Mouse (Mus musculus) stomach, embryonic 14.5 days (tissue): ENCODE measurements around the gene Tnfaip2. TPM values are rescaled to one million over a fixed set of nuclear protein-coding genes. Genes with fewer than 3 reads are reported as not detected.
A peak's percentile ranks its signal among the peaks of the same experiment; 100 is the strongest.

Experiments
- ATAC-seq: fragments of 200-750 bp; cut with Nextera tagmentation; 2 replicates; pipeline ENCODE4 v1.8.0; 2017; ENCODE audit warnings: low read depth, moderate TSS enrichment; ENCODE audit not compliant: insufficient number of reproducible peaks, insufficient read depth, low FRiP score
- H3K27ac ChIP-seq: fragments of 300-500 bp; sonication (generic); 2 replicates; pipeline ENCODE4 v1.5.1; 2014; ENCODE audit warnings: mild to moderate bottlenecking, low read length, moderate library complexity, mixed read lengths
- H3K27me3 ChIP-seq: fragments of 300-500 bp; sonication (generic); 2 replicates; pipeline ENCODE4 v1.6.1; 2014; ENCODE audit warnings: low read length, control low read depth, mixed read lengths; ENCODE audit not compliant: control insufficient read depth, insufficient read depth
- H3K36me3 ChIP-seq: fragments of 300-500 bp; sonication (generic); 2 replicates; pipeline ENCODE4 v1.6.1; 2014; ENCODE audit warnings: mild to moderate bottlenecking, control low read depth, low read length, moderate library complexity, mixed read lengths; ENCODE audit not compliant: control insufficient read depth, insufficient read depth
- H3K4me1 ChIP-seq: fragments of 300-500 bp; sonication (generic); 2 replicates; pipeline ENCODE4 v1.6.1; 2014; ENCODE audit warnings: low read length, control low read depth, mixed read lengths; ENCODE audit not compliant: control insufficient read depth, insufficient read depth
- H3K4me2 ChIP-seq: fragments of 300-500 bp; sonication (generic); replicated peaks from 2 replicates; pipeline ENCODE4 v1.6.1; 2014; ENCODE audit warnings: low read depth, low read length, control low read depth
- H3K4me3 ChIP-seq: fragments of 300-500 bp; sonication (generic); 2 replicates; pipeline ENCODE4 v1.5.1; 2014; ENCODE audit warnings: low read depth, low read length, control low read depth
- H3K9ac ChIP-seq: fragments of 300-500 bp; sonication (generic); replicated peaks from 2 replicates; pipeline ENCODE4 v1.6.1; 2014; ENCODE audit warnings: low read depth, mild to moderate bottlenecking, control low read depth, low read length, moderate library complexity, mixed read lengths
- H3K9me3 ChIP-seq: fragments of 300-500 bp; sonication (generic); 2 replicates; pipeline ENCODE4 v1.6.1; 2016; ENCODE audit warnings: low read depth, low read length, control low read depth; ENCODE audit not compliant: control insufficient read depth
- WGBS: fragments of 180-500 bp; shearing (Covaris S2); extraction: QIAGEN DNeasy Blood & Tissue Kit; methylation state at CpG from one replicate; pipeline ENCODE4 v1.1.7; 2014; 5-methylcytosine and 5-hydroxymethylcytosine counted together
- polyA plus RNA-seq: library from polyadenylated mRNA; unstranded; fragments of >200 nt; fragmentation: Nextera tagmentation; extraction: Ambion mirVana; gene quantifications from 2 replicates; pipeline ENCODE4 v1.2.1, GENCODE M21; 2014

Tnfaip2 gene
- polyA plus RNA-seq, 1 experiment from 2014 or later: 5.0 TPM

- Histone ChIP-seq H3K27me3 (0 out of 2 replicates have a peak, but pooled peaks cover 24% of the 10 kb centered on the region), H3K27ac (peak overlapping the region; percentile 33; the same call in 1 of the 2 replicates), H3K4me2 (no peak overlapping the region), H3K9ac (no peak overlapping the region), H3K36me3 (no peaks in the 10 kb centered on the region), H3K9me3 (no peaks in the 10 kb centered on the region), H3K4me3 (no peak overlapping the region), H3K4me1 (peaks cover 20% of the 10 kb centered on the region)
- WGBS: 39% methylated on average over 14 of the region's 14 CpGs
- ATAC-seq: no peak
Observed at GRCm38 (mm10) chr12:111430868-111431817, 11.1 kb upstream of the Tnfaip2 start.

GRCm38 (mm10) chr12:111432097-111432496, 10.2 kb upstream of the Tnfaip2 start:
- Histone ChIP-seq H3K9me3 (no peaks in the 10 kb centered on the region), H3K27ac (no peak overlapping the region), H3K36me3 (no peaks in the 10 kb centered on the region), H3K27me3 (0 out of 2 replicates have a peak, but pooled peaks cover 24% of the 10 kb centered on the region), H3K4me1 (peaks cover 20% of the 10 kb centered on the region), H3K4me3 (no peak overlapping the region), H3K4me2 (no peak overlapping the region), H3K9ac (no peak overlapping the region)
- no peak for ATAC-seq
- 30% methylated on average over 4 of the region's 4 CpGs for WGBS

- peak overlapping the region; percentile 13; the same call in 1 of the 2 replicates for H3K27ac ChIP-seq
- H3K27me3 ChIP-seq: 0 out of 2 replicates have a peak, but pooled peaks cover 21% of the 10 kb centered on the region
- no peak for ATAC-seq
- no peak overlapping the region for H3K4me2 ChIP-seq
- 67% methylated on average over 5 of the region's 5 CpGs for WGBS
- no peak overlapping the region for H3K9ac ChIP-seq
- no peaks in the 10 kb centered on the region for H3K36me3 ChIP-seq
- no peaks in the 10 kb centered on the region for H3K9me3 ChIP-seq
- no peak overlapping the region for H3K4me3 ChIP-seq
- peaks cover 20% of the 10 kb centered on the region for H3K4me1 ChIP-seq
Observed at GRCm38 (mm10) chr12:111432751-111433331, 9.4 kb upstream of the Tnfaip2 start.

GRCm38 (mm10) chr12:111434164-111434744, 8.0 kb upstream of the Tnfaip2 start:
- no peaks in the 10 kb centered on the region for H3K36me3 ChIP-seq
- H3K27me3 ChIP-seq: 0 out of 2 replicates have a peak, but pooled peaks cover 12% of the 10 kb centered on the region
- no peak overlapping the region for H3K4me2 ChIP-seq
- no peak for ATAC-seq
- peaks cover 20% of the 10 kb centered on the region for H3K4me1 ChIP-seq
- no peak overlapping the region for H3K4me3 ChIP-seq
- no peak overlapping the region for H3K9ac ChIP-seq
- H3K27ac ChIP-seq: no peak overlapping the region
- H3K9me3 ChIP-seq: no peaks in the 10 kb centered on the region
- WGBS: 39% methylated on average over 7 of the region's 7 CpGs

GRCm38 (mm10) chr12:111434745-111435327, 7.4 kb upstream of the Tnfaip2 start:
- 33% methylated on average over 8 of the region's 8 CpGs for WGBS
- H3K4me3 ChIP-seq: no peak overlapping the region
- ATAC-seq: no peak
- 0 out of 2 replicates have a peak, but pooled peaks cover 12% of the 10 kb centered on the region for H3K27me3 ChIP-seq
- H3K4me1 ChIP-seq: peaks cover 17% of the 10 kb centered on the region
- no peak overlapping the region for H3K4me2 ChIP-seq
- H3K27ac ChIP-seq: no peak overlapping the region
- no peaks in the 10 kb centered on the region for H3K9me3 ChIP-seq
- no peaks in the 10 kb centered on the region for H3K36me3 ChIP-seq
- no peak overlapping the region for H3K9ac ChIP-seq

GRCm38 (mm10) chr12:111436170-111436569, 6.1 kb upstream of the Tnfaip2 start:
- WGBS: 92% methylated on average over 3 of the region's 3 CpGs

GRCm38 (mm10) chr12:111436640-111437039, 5.6 kb upstream of the Tnfaip2 start:
- ATAC-seq: no peak

More at GRCm38 (mm10) chr12:111436170-111436569, 6.1 kb upstream of the Tnfaip2 start:
- Histone ChIP-seq H3K9me3 (no peaks in the 10 kb centered on the region), H3K4me2 (no peak overlapping the region), H3K27me3 (0 out of 2 replicates have a peak, but pooled peaks cover 5% of the 10 kb centered on the region), H3K9ac (no peak overlapping the region), H3K4me3 (no peak overlapping the region), H3K4me1 (peaks cover 11% of the 10 kb centered on the region; the same call in 1 of the 2 replicates), H3K36me3 (no peaks in the 10 kb centered on the region), H3K27ac (no peak overlapping the region)
- no peak for ATAC-seq

More at GRCm38 (mm10) chr12:111436640-111437039, 5.6 kb upstream of the Tnfaip2 start:
- Histone ChIP-seq H3K9ac (no peak overlapping the region), H3K36me3 (no peaks in the 10 kb centered on the region), H3K4me1 (peaks cover 11% of the 10 kb centered on the region; the same call in 1 of the 2 replicates), H3K27me3 (0 out of 2 replicates have a peak, but pooled peaks cover 4% of the 10 kb centered on the region), H3K4me2 (no peak overlapping the region), H3K27ac (no peak overlapping the region), H3K4me3 (no peak overlapping the region), H3K9me3 (no peaks in the 10 kb centered on the region)
- 60% methylated on average over 8 of the region's 8 CpGs for WGBS
